Mouse (Mus musculus) neural tube, embryonic 15.5 days (tissue): ENCODE data around the gene Psmb2. TPM values are rescaled to one million over a fixed set of nuclear protein-coding genes. Genes with fewer than 3 reads are reported as not detected.
A peak's percentile ranks its signal among the peaks of the same experiment; 100 is the strongest.

Experiments used
- ATAC-seq: fragments of 200-750 bp; cut with Nextera tagmentation; 2 replicates; pipeline ENCODE4 v1.8.0; 2017; ENCODE audit warnings: mild to moderate bottlenecking, moderate TSS enrichment, moderate library complexity; ENCODE audit not compliant: low FRiP score
- H3K27ac ChIP-seq: fragments of 300-500 bp; sonication (generic); replicated peaks from 2 replicates; pipeline ENCODE4 v1.5.1; 2015; ENCODE audit warnings: mild to moderate bottlenecking, inconsistent platforms
- H3K27me3 ChIP-seq: fragments of 300-500 bp; sonication (generic); replicated peaks from 2 replicates; pipeline ENCODE4 v1.6.1; 2015; ENCODE audit warnings: inconsistent platforms
- H3K36me3 ChIP-seq: fragments of 300-500 bp; sonication (generic); 2 replicates; pipeline ENCODE4 v1.6.1; 2015; ENCODE audit warnings: inconsistent platforms
- H3K4me1 ChIP-seq: fragments of 300-500 bp; sonication (generic); 2 replicates; pipeline ENCODE4 v1.6.1; 2015; ENCODE audit warnings: inconsistent platforms
- H3K4me2 ChIP-seq: fragments of 300-500 bp; sonication (generic); 2 replicates; pipeline ENCODE4 v1.6.1; 2015; ENCODE audit warnings: inconsistent platforms, mild to moderate bottlenecking, moderate library complexity
- H3K4me3 ChIP-seq: fragments of 300-500 bp; sonication (generic); replicated peaks from 2 replicates; pipeline ENCODE4 v1.5.1; 2015; ENCODE audit warnings: mild to moderate bottlenecking, inconsistent platforms
- H3K9ac ChIP-seq: fragments of 300-500 bp; sonication (generic); replicated peaks from 2 replicates; pipeline ENCODE4 v1.6.1; 2015; ENCODE audit warnings: mild to moderate bottlenecking, inconsistent platforms
- H3K9me3 ChIP-seq: fragments of 300-500 bp; sonication (generic); replicated peaks from 2 replicates; pipeline ENCODE4 v1.6.1; 2016; ENCODE audit warnings: inconsistent platforms
- WGBS: fragments of 180-500 bp; shearing (Covaris S2); methylation state at CpG from one replicate; pipeline ENCODE4 v1.1.7; 2015; ENCODE audit warnings: mixed read lengths; 5-methylcytosine and 5-hydroxymethylcytosine counted together
- polyA plus RNA-seq: library from polyadenylated mRNA; unstranded; fragments of >200 nt; fragmentation: Nextera tagmentation; extraction: Ambion mirVana; gene quantifications from 2 replicates; pipeline ENCODE4 v1.2.1, GENCODE M21; 2015

Psmb2 gene
- polyA plus RNA-seq, 1 experiment from 2014 or later: 419 TPM

GRCm38 (mm10) chr4:126732531-126733380 is 55.3 kb downstream of the Psmb2 start:
- ATAC-seq: no peak
- Histone ChIP-seq H3K36me3 (no peaks in the 10 kb centered on the region), H3K27me3 (peaks cover 86% of the 10 kb centered on the region), H3K9ac (no peak overlapping the region), H3K4me3 (no peak overlapping the region), H3K4me1 (peaks cover 25% of the 10 kb centered on the region), H3K4me2 (peak overlapping the region; percentile 19; the same call in 1 of the 2 replicates), H3K27ac (no peak overlapping the region), H3K9me3 (no peaks in the 10 kb centered on the region)
- WGBS: 6% methylated on average over 26 of the region's 26 CpGs

- Histone ChIP-seq H3K9me3 (no peaks in the 10 kb centered on the region), H3K36me3 (no peaks in the 10 kb centered on the region), H3K4me1 (peaks cover 25% of the 10 kb centered on the region), H3K27ac (no peak overlapping the region), H3K9ac (no peak overlapping the region), H3K4me2 (no peak overlapping the region), H3K4me3 (0 out of 2 replicates have a peak overlapping the region, but pooled peaks have one; percentile 3), H3K27me3 (peaks cover 95% of the 10 kb centered on the region)
- WGBS: 4% methylated on average over 16 of the region's 16 CpGs
- ATAC-seq: no peak
Observed at GRCm38 (mm10) chr4:126734001-126734603, 56.7 kb downstream of the Psmb2 start.

- no peaks in the 10 kb centered on the region for H3K36me3 ChIP-seq
- no peak overlapping the region for H3K27ac ChIP-seq
- peaks cover 25% of the 10 kb centered on the region for H3K4me1 ChIP-seq
- 3% methylated on average over 51 of the region's 51 CpGs for WGBS
- ATAC-seq: no peak
- H3K4me3 ChIP-seq: peak overlapping the region; percentile 29
- H3K27me3 ChIP-seq: peaks cover 95% of the 10 kb centered on the region
- peak overlapping the region; percentile 54 for H3K4me2 ChIP-seq
- H3K9me3 ChIP-seq: no peaks in the 10 kb centered on the region
- H3K9ac ChIP-seq: no peak overlapping the region
Observed at GRCm38 (mm10) chr4:126734700-126735381, 57.4 kb downstream of the Psmb2 start.

- Histone ChIP-seq H3K4me3 (peak overlapping the region; percentile 29), H3K36me3 (no peaks in the 10 kb centered on the region), H3K9me3 (no peaks in the 10 kb centered on the region), H3K9ac (no peak overlapping the region), H3K27ac (no peak overlapping the region), H3K27me3 (peaks cover 91% of the 10 kb centered on the region), H3K4me1 (peaks cover 25% of the 10 kb centered on the region), H3K4me2 (peak overlapping the region; percentile 54)
- ATAC-seq: no peak
- WGBS: 2% methylated on average over 58 of the region's 62 CpGs
Observed at GRCm38 (mm10) chr4:126735382-126736000, 58.1 kb downstream of the Psmb2 start.

- ATAC-seq: no peak
- no peaks in the 10 kb centered on the region for H3K9me3 ChIP-seq
- peak within 1 kb of the TSS; percentile 29 for H3K4me3 ChIP-seq
- H3K27ac ChIP-seq: no peak within 1 kb of the TSS
- H3K4me1 ChIP-seq: peaks cover 25% of the 10 kb centered on the region
- WGBS: 2% methylated on average over 32 of the region's 32 CpGs
- H3K9ac ChIP-seq: peak within 1 kb of the TSS; percentile 14; the same call in 1 of the 2 replicates
- H3K4me2 ChIP-seq: peak within 1 kb of the TSS; percentile 54
- H3K27me3 ChIP-seq: peaks cover 88% of the 10 kb centered on the region
- no peaks in the 10 kb centered on the region for H3K36me3 ChIP-seq
Observed at GRCm38 (mm10) chr4:126736001-126736414, 58.6 kb downstream of the Psmb2 start, which contains the start of gene Tfap2e. Tfap2e (minus strand) TSS chr4:126736240.

GRCm38 (mm10) chr4:126739966-126740676 is 62.7 kb downstream of the Psmb2 start:
- no peak for ATAC-seq
- Histone ChIP-seq H3K9me3 (no peaks in the 10 kb centered on the region), H3K27ac (no peak overlapping the region), H3K36me3 (peaks cover 18% of the 10 kb centered on the region), H3K4me2 (no peak overlapping the region), H3K4me1 (peaks cover 20% of the 10 kb centered on the region), H3K4me3 (no peak overlapping the region), H3K27me3 (peaks cover 61% of the 10 kb centered on the region), H3K9ac (no peak overlapping the region)
- 24% methylated on average over 10 of the region's 10 CpGs for WGBS

GRCm38 (mm10) chr4:126741448-126741847 is 64.0 kb downstream of the Psmb2 start:
- no peak overlapping the region for H3K27ac ChIP-seq
- peak overlapping the region; percentile 28; the same call in 1 of the 2 replicates for H3K9ac ChIP-seq
- peak overlapping the region; percentile 32 for H3K4me2 ChIP-seq
- H3K4me1 ChIP-seq: peaks cover 7% of the 10 kb centered on the region
- no peak overlapping the region for H3K4me3 ChIP-seq
- no peaks in the 10 kb centered on the region for H3K9me3 ChIP-seq
- WGBS: 7% methylated on average over 12 of the region's 12 CpGs
- peaks cover 29% of the 10 kb centered on the region for H3K36me3 ChIP-seq
- H3K27me3 ChIP-seq: peaks cover 48% of the 10 kb centered on the region
- 0 out of 2 replicates have a peak, but pooled peaks have one; percentile 67 for ATAC-seq

- WGBS: 66% methylated on average over 2 of the region's 2 CpGs
- peaks cover 39% of the 10 kb centered on the region for H3K36me3 ChIP-seq
- H3K27me3 ChIP-seq: peaks cover 33% of the 10 kb centered on the region
- H3K27ac ChIP-seq: no peak overlapping the region
- H3K9me3 ChIP-seq: no peaks in the 10 kb centered on the region
- H3K9ac ChIP-seq: no peak overlapping the region
- peaks cover 12% of the 10 kb centered on the region for H3K4me1 ChIP-seq
- ATAC-seq: no peak
- H3K4me3 ChIP-seq: no peak overlapping the region
- H3K4me2 ChIP-seq: no peak overlapping the region
Observed at GRCm38 (mm10) chr4:126742976-126743375, 65.5 kb downstream of the Psmb2 start.

- no peak for ATAC-seq
- peaks cover 19% of the 10 kb centered on the region for H3K4me1 ChIP-seq
- peaks cover 46% of the 10 kb centered on the region for H3K36me3 ChIP-seq
- H3K9me3 ChIP-seq: no peaks in the 10 kb centered on the region
- peaks cover 25% of the 10 kb centered on the region for H3K27me3 ChIP-seq
- H3K4me3 ChIP-seq: no peak overlapping the region
- 11% methylated on average over 11 of the region's 11 CpGs for WGBS
- no peak overlapping the region for H3K4me2 ChIP-seq
- H3K27ac ChIP-seq: no peak overlapping the region
- no peak overlapping the region for H3K9ac ChIP-seq
Observed at GRCm38 (mm10) chr4:126743713-126744112, 66.3 kb downstream of the Psmb2 start.

- ATAC-seq: no peak
- Histone ChIP-seq H3K9me3 (no peaks in the 10 kb centered on the region), H3K36me3 (peaks cover 54% of the 10 kb centered on the region), H3K4me1 (peaks cover 30% of the 10 kb centered on the region), H3K27me3 (peaks cover 15% of the 10 kb centered on the region), H3K4me2 (no peak overlapping the region), H3K9ac (no peak overlapping the region), H3K27ac (no peak overlapping the region), H3K4me3 (no peak overlapping the region)
- whole genome bisulfite sequencing: 85% methylated on average over 14 of the region's 14 CpGs
Observed at GRCm38 (mm10) chr4:126744831-126745230, 67.4 kb downstream of the Psmb2 start.
